Mouse (Mus musculus) hindbrain, embryonic 13.5 days (tissue): ENCODE data around the gene 1700049E17Rik1. TPM values are rescaled to one million over a fixed set of nuclear protein-coding genes. Genes with fewer than 3 reads are reported as not detected.
"Not testable (repeated sequence)": the region's sequence is repeated elsewhere in the genome, so short reads cannot be mapped to it uniquely, and the experiment has no call there.

Experiments used
- ATAC-seq: fragments of 200-750 bp; cut with Nextera tagmentation; 2 replicates; pipeline ENCODE4 v1.8.0; 2017; ENCODE audit warnings: moderate TSS enrichment; ENCODE audit not compliant: low FRiP score
- H3K27ac ChIP-seq: fragments of 300-500 bp; sonication (generic); 2 replicates; pipeline ENCODE4 v1.5.1; 2015; ENCODE audit warnings: inconsistent platforms, mild to moderate bottlenecking, moderate library complexity
- H3K27me3 ChIP-seq: fragments of 300-500 bp; sonication (generic); 2 replicates; pipeline ENCODE4 v1.6.1; 2015; ENCODE audit warnings: mild to moderate bottlenecking, inconsistent platforms
- H3K36me3 ChIP-seq: fragments of 300-500 bp; sonication (generic); 2 replicates; pipeline ENCODE4 v1.6.1; 2015; ENCODE audit warnings: mild to moderate bottlenecking, inconsistent platforms
- H3K4me1 ChIP-seq: fragments of 300-500 bp; sonication (generic); replicated peaks from 2 replicates; pipeline ENCODE4 v1.6.1; 2015; ENCODE audit warnings: inconsistent platforms
- H3K4me2 ChIP-seq: fragments of 300-500 bp; sonication (generic); 2 replicates; pipeline ENCODE4 v1.6.1; 2015; ENCODE audit warnings: inconsistent platforms, mild to moderate bottlenecking, moderate library complexity
- H3K4me3 ChIP-seq: fragments of 300-500 bp; sonication (generic); 2 replicates; pipeline ENCODE4 v1.5.1; 2015; ENCODE audit warnings: mild to moderate bottlenecking, inconsistent platforms
- H3K9ac ChIP-seq: fragments of 300-500 bp; sonication (generic); 2 replicates; pipeline ENCODE4 v1.6.1; 2015; ENCODE audit warnings: mild to moderate bottlenecking, inconsistent platforms
- H3K9me3 ChIP-seq: fragments of 300-500 bp; sonication (generic); 2 replicates; pipeline ENCODE4 v1.6.1; 2016; ENCODE audit warnings: inconsistent platforms
- WGBS: fragments of 180-500 bp; shearing (Covaris S2); methylation state at CpG from one replicate; pipeline ENCODE4 v1.1.7; 2015; 5-methylcytosine and 5-hydroxymethylcytosine counted together
- polyA plus RNA-seq: library from polyadenylated mRNA; unstranded; fragments of >200 nt; fragmentation: Nextera tagmentation; extraction: Ambion mirVana; gene quantifications from 2 replicates; pipeline ENCODE4 v1.2.1, GENCODE M21; 2015

The 1700049E17Rik1 gene
- polyA plus RNA-seq = not detected in 2 replicates

DNA sequence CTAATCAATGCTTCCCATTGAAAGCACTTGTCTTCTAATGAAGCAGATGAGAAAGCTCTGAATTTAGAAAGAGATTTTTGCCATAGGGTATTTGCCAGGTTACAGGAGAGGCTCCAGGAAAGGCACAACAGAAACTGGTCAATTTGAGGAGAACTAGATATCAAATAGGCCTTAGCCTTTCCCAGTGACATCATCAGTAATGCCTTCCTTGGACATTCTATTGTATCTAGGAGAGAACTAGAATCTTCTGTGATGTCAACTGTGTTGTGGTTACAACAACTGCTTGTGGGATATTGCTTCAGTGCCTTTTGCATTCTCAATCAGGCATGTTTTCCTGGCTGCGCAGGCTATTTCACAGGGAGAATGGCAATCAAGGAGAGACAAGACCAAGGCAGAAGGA, at the start of gene 1700049E17Rik1:
TSS of gene 1700049E17Rik1 (plus strand) at position 301 of the 400 bp plus-strand sequence.
- no CpG with 5 or more reads among the region's 1 CpGs for WGBS
- not testable (repeated sequence) for H3K4me1 ChIP-seq, H3K27ac ChIP-seq, H3K9me3 ChIP-seq, H3K36me3 ChIP-seq, H3K27me3 ChIP-seq, H3K4me2 ChIP-seq, ATAC-seq, H3K4me3 ChIP-seq, H3K9ac ChIP-seq

DNA sequence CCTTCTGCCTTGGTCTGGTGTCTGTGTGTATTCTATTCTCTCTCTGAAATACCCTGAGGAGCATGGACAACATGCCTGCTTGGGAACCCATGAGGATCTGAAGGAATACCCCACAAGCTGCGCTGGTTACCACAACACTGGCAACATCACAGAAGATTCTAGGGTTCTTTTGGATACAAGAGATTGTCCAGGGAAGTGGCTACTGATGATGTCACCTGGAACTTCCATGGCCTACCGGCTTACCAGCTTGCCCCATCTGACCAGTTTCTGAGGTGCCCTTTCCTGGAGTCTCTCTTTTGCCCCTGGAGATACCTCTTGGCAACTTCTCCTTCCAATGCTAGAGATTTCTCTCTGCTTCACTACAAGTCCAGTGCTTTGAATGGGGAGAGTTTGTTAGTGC, 17.6 kb upstream of the 1700049E17Rik1 start, which contains the start of gene Gm7980:
TSS of gene Gm7980 (minus strand) at position 101 of the 400 bp plus-strand sequence.
- not testable (repeated sequence) for H3K27ac ChIP-seq, H3K4me1 ChIP-seq, H3K9me3 ChIP-seq, ATAC-seq, H3K4me2 ChIP-seq, H3K36me3 ChIP-seq, H3K9ac ChIP-seq, H3K4me3 ChIP-seq, H3K27me3 ChIP-seq
- no CpG with 5 or more reads among the region's 2 CpGs for WGBS

DNA sequence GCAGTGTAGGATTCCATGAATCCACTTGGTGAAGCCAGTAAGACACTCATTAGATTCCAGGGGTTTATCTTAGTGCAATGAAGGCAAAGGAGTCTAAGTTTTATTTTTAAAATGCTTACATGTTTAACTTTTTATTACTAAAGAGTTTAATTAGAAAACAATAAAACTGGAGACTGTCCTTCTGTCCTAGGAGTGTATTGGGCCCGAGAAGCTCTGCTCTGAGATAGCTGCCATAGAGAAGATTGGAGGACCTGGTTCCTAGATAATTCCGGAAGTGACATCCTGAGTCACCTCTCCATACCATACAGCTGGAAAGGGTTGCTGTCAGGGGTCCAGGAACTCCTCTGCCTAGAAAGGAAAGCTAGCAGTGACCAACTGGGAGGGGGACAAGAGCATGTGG, 18.9 kb downstream of the 1700049E17Rik1 start, which contains the start of gene 1700024B05Rik:
TSS of gene 1700024B05Rik (plus strand) at position 301 of the 400 bp plus-strand sequence.
- H3K4me1 ChIP-seq, H3K9me3 ChIP-seq, ATAC-seq, H3K27ac ChIP-seq, H3K4me2 ChIP-seq, H3K27me3 ChIP-seq, H3K36me3 ChIP-seq, H3K9ac ChIP-seq, H3K4me3 ChIP-seq: not testable (repeated sequence)
- 75% methylated on average over 2 of the region's 2 CpGs for WGBS

DNA sequence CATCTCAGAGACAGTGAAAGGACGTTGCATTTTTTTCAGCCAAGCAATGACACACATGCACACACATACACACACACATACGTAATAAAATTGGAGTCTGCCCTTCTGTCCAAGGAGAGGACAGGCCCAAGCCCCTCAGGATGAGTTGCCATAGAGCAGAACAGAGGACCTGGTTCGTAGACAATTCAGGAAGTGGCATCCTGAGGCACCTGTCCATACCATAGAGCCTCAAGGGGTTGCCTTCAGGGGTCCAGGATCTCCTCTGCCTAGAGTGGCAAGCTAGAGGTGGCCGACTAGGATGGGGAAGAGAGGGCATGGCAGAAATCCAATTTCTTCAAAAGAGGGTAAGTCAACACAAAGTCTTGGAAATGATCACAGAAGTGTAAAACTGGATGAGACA, 39.3 kb downstream of the 1700049E17Rik1 start:
- not testable (repeated sequence) for H3K9me3 ChIP-seq, H3K27ac ChIP-seq, ATAC-seq, H3K36me3 ChIP-seq, H3K9ac ChIP-seq, H3K4me1 ChIP-seq, H3K4me3 ChIP-seq, H3K4me2 ChIP-seq, H3K27me3 ChIP-seq
- WGBS = 68% methylated on average over 4 of the region's 4 CpGs

DNA sequence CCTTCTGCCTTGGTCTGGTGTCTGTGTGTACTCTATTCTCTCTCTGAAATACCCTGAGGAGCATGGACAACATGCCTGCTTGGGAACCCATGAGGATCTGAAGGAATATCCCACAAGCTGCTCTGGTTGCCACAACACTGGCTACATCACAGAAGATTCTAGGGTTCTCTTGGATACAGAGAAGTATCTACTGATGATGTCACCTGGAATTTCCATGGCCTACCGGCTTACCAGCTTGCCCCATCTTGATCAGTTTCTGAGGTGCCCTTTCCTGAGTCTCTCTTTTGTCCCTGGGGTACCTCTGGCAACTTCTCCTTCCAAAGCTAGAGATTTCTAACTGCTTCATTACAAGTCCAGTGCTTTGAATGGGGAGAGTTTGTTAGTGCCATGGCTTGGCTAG, 43.1 kb downstream of the 1700049E17Rik1 start, which contains the start of gene Gm6401:
TSS of gene Gm6401 (minus strand) at position 101 of the 400 bp plus-strand sequence.
- H3K4me2 ChIP-seq, ATAC-seq, H3K4me1 ChIP-seq, H3K36me3 ChIP-seq, H3K9ac ChIP-seq, H3K27me3 ChIP-seq, H3K4me3 ChIP-seq, H3K9me3 ChIP-seq, H3K27ac ChIP-seq: not testable (repeated sequence)
- 90% methylated on average over 1 of the region's 1 CpGs for WGBS

DNA sequence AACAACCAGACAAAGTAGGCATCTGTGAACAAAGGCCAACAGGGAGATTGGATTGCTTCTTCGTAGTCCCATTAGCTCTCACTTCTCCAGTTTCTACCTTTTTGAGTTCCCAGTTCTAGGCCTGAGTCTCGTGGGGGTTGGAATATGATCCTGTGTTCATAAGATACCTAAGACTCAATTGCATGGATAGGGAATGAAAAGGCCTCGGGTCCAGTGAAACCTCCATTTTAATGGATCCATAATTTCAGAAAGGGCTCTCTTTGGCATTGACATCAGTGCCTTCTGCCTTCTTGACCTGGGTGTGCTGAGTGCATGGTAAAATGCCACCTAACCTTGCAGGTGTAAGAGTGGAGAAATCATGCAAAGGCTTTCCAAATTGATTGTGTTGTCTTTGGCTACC, 43.8 kb downstream of the 1700049E17Rik1 start:
- H3K27ac ChIP-seq, H3K4me3 ChIP-seq, ATAC-seq, H3K36me3 ChIP-seq, H3K4me2 ChIP-seq, H3K9ac ChIP-seq, H3K27me3 ChIP-seq, H3K4me1 ChIP-seq, H3K9me3 ChIP-seq: not testable (repeated sequence)
- WGBS = 69% methylated on average over 3 of the region's 3 CpGs

Other genes starting within 250 kb of the 1700049E17Rik1 start
- not detected in 2 replicates for gene Gm8068, start 223.1 kb upstream of the 1700049E17Rik1 start, polyA plus RNA-seq
- not detected in 2 replicates for gene Gm7929, start 174.3 kb upstream of the 1700049E17Rik1 start, polyA plus RNA-seq
- gene Gm47189, start 152.5 kb upstream of the 1700049E17Rik1 start, polyA plus RNA-seq = not detected in 2 replicates
- gene Gm7980, start 17.7 kb upstream of the 1700049E17Rik1 start, polyA plus RNA-seq = not detected in 2 replicates
- not detected in 2 replicates for gene 1700024B05Rik, start 19.0 kb downstream of the 1700049E17Rik1 start, polyA plus RNA-seq
- gene Gm6401, start 43.0 kb downstream of the 1700049E17Rik1 start, polyA plus RNA-seq = not detected in 2 replicates
- gene Gm3543, start 58.4 kb downstream of the 1700049E17Rik1 start, polyA plus RNA-seq = not detected in 2 replicates
- not detected in 2 replicates for gene Gm7951, start 192.4 kb downstream of the 1700049E17Rik1 start, polyA plus RNA-seq
- not detected in 2 replicates for gene Gm17027, start 237.7 kb downstream of the 1700049E17Rik1 start, polyA plus RNA-seq